19 mouse cellular contexts compared by ENCODE assay signal in the genomic region with DNA sequence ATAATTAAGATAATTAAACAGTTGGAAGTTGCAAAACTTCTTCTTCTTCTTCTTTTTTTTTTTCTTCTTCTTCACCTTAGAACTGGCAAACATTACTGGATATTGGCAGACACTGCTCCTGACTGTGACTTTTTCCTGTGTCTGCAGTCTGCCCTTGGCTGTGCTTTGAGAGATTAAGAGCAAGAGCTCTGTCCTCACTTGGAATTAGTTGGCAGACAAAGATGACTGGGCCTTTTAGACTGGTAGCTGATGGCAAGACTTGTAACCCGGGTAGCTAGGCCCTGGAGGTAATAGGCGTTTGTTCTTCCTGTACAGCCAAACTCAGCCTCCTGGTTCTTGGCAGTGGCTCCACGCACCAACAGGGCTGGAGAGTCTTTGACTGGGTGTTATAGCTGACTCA.
"Had no signal": no experiment of that assay in that cellular context is flagged by ENCODE, and none has a peak within 500 bp of the region (broad histone marks: within the 10 kb centered on the region; RNA-seq: fewer than 3 reads in every experiment).

No protein-coding gene starts in this region.

- H3K27ac ChIP-seq: midbrain, embryonic 10.5 days; midbrain, embryonic 12.5 days; neural tube, embryonic 13.5 days; neural tube, embryonic 15.5 days; stomach, embryonic 15.5 days; stomach, postnatal 0 days had no signal

- H3K4me1 ChIP-seq: midbrain, embryonic 10.5 days; midbrain, embryonic 12.5 days; neural tube, embryonic 15.5 days; stomach, embryonic 15.5 days had no signal

- DNase-seq: lung, embryonic 14.5 days; lung, postnatal 10 days; lung, postnatal 4 days; midbrain, embryonic 14.5 days; retina, postnatal 1 day; right cerebral cortex, adult 18-20 months; right cerebral cortex, postnatal 25 days; right cerebral cortex, postnatal 4 days; spleen, adult 18-20 months; thymus, adult 2 months; thymus, postnatal 25 days; thymus, postnatal 4 days had no signal

- H3K4me3 ChIP-seq: midbrain, embryonic 10.5 days; midbrain, embryonic 12.5 days; myocyte; neural tube, embryonic 13.5 days; neural tube, embryonic 15.5 days; stomach, embryonic 15.5 days had no signal
